Mouse (Mus musculus) stomach, postnatal 0 days (tissue): ENCODE measurements around the gene Trmt11.

Experiments used
- CTCF ChIP-seq: IDR thresholded peaks from 2 replicates; pipeline ENCODE4 v1.5.1; 2016; ENCODE audit warnings: antibody characterized with exemption, low read depth, mild to moderate bottlenecking, moderate library complexity
- EP300 ChIP-seq: optimal IDR thresholded peaks from 2 replicates; pipeline ENCODE3; 2016; ENCODE audit warnings: antibody characterized with exemption

- TF ChIP-seq EP300 (no peak), CTCF (no peak)
Measured at GRCm38 (mm10) chr10:30521727-30522126, 78.8 kb downstream of the Trmt11 start.
